Mouse (Mus musculus): ENCODE measurements around the gene Gm2174.

- TF ChIP-seq CTCF (conservative IDR thresholded peaks at IDR 0.05; ENCODE audit: insufficient read depth, insufficient read length, low read depth, low read length) (no peak), POLR2A (IDR thresholded peaks at IDR 0.05; ENCODE audit: low read depth, low read length) (no peak)
These were observed 29.8 kb downstream of the Gm2174 start for GRCm38 (mm10) chrX:56477553-56477952.

Measured in kidney, adult 2 months (tissue).